Mouse (Mus musculus) layer of hippocampus, adult 9-11 months (tissue): ENCODE measurements at regions not wholly inside any gene's neighbourhood (a gene's known extent, or its start where the extent isn't known, plus 50 kb on each side); places are given as distances from the start of the nearest gene placed in this dataset.
"Not testable (repeated sequence)": the region's sequence is repeated elsewhere in the genome, so short reads cannot be mapped to it uniquely, and the experiment has no call there.

Experiments
- DNase-seq: peaks from one replicate; pipeline ENCODE4 v3.0.0; 2022

DNA sequence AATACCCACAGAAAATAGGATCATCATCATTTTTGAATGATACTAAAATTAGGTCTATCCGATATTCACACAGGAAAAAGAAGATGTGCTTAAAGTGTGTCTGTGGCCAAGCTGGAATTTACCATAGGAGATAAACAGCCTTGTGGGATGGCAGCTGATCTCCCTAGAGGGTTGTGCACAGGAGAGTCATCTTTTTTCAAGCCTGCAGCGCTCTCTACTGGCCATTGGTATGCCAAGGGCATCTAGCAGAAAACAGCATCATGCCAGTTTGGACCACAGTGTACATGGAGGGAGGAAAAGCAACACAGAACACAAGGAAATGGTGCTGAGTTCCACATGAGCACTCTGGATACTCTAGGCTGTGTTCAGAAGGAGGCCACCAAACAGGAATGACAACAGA is 74.1 kb upstream of the Diaph3 start:
- DNase-seq = peak; percentile 77

DNA sequence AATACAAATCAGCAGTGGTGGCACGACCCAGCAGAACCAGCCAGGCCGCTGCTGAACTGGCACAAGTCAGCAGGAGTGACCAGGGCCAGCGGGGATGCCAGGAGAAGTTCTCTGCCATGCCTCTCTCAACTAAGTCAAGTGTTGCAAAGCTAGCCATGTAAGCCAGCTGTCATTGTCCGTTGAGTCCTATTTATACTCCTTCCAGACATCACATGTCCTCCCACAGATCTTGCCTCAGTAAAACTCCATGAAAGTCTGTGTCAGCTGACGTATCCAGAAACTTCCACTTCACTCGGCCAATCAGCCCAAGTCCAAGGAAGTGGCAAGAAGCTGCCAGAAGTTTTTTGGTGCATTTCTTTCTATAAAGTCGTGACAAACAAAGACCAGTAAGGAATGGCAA is 76.0 kb upstream of the Diaph3 start:
- no peak for DNase-seq

DNA sequence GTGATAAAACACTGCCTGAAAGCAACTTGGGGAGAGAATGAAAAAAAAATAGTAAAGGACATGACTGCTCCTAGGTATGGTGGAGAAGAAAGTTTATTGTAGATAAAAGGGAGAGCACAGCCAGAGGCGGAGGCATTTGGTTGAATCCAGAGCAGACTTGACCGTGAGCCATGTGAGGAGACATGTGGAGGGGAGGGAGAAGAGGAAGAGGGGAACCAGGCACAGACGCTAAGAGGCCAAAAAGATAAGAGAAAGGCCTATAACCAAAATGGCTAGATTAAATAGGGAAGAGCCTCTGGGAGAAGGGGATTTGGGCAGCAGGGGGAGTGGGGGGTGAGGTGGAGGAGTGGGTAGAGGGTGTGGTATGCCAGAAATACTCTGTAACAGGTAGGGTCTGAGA is 78.9 kb upstream of the Diaph3 start:
- DNase-seq = no peak

DNA sequence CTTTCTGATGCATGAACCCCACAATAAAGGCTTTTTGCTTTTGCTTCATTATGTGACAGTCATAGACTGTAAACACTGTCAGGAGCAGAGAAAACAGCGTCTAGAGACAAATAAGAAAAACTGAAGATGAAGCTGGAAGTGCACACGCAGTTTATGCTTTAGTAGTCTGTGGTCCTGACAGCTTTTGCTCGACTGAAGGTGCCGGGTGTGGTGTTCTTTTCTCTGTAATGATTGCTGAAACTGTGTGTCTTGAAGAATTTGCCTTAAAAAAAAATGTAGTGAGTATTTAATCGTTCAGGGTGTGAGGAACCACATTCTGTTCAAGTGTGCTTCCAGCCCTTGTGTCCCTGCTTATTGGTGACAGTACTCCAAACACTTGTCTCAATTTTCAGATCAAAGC is 83.8 kb upstream of the Diaph3 start:
- DNase-seq = no peak

DNA sequence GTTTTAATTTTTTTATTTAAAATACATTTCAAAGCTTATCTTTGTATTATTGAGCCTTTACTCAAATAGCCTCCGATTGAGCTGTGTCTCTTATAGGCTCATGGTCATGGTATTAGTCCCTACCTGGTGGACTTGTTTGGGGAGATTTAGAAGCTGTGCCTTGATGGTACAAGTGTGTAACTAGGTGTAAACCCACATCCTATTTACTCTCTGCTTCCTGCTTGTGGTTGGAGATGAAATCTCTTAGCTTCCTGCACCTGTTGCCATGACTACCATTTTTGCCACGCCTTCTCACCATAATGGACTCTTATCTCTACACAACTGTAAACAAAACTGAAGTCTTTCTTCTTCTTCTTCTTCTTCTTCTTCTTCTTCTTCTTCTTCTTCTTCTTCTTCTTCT is 108.2 kb upstream of the Diaph3 start:
- no peak for DNase-seq

DNA sequence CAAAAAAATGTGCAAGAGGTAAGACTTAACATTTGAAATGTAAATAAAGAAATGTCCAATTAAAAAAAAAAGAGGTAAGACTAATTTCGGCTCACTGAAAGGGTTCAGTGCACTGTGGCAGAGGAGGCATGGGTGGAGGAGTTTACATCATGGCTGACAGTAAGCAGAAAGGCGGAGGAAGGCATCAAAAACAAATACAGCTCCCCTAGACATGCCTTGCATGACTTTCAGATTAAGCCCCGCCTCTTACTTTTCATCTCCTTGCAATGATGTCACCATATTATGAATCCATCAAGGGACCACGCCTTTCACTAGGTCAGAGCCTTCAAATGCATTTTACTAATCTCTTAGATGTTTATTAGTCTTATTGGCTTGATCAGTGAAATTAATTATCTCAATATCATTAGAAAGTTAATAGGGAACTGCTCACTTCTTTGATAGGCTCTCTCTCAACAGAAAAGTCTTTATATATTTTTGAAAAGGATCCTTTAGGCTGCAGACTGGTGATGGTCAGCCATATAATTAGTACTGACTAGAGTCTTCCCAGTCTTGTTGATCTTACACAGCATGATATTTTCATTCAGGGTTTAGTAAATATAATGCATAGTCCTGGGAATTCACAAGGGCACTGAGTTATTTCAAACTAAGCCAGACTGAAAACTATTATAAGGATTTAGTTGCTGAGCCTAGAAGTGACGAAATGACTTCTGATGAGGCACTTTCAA is 114.6 kb upstream of the Diaph3 start:
- DNase-seq = no peak

DNA sequence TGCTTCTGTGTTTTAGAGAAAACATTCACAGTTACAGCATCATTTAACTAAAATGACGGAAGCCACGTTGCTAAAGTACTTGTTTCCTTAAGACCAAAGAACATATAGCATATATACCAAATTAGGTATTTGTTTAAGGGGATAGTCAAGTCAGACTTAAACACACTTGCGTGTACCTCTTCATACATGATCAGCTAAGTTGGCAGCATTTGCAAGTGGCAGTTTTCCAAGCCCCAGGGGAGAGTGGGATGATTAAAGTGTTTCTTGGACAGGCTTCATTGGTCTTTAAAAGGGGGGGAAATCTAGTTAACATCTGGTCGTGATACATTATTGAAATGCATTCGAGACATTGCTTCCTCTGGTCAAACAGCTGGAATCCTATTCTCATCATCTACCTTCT is 120.7 kb upstream of the Diaph3 start:
- no peak for DNase-seq

DNA sequence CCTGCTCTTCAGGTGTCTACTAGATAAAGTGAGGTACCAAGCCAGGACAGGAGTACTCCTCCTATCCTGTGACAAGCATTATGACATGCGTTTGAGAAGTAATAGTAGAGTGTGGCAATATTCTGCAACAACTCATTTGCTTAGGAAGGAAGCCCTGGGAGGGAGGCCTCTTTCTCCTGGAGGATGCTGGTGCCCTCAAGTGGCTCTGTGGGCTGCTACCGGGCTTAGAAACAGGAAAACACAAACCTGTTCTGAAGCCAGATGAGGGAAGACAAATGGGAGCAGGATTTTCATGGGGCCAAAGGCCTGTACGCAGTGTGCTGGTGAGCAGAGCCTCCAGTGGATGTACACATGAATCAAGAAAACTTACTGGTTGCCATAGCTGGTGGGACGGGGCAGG is 123.8 kb upstream of the Diaph3 start:
- no peak for DNase-seq

DNA sequence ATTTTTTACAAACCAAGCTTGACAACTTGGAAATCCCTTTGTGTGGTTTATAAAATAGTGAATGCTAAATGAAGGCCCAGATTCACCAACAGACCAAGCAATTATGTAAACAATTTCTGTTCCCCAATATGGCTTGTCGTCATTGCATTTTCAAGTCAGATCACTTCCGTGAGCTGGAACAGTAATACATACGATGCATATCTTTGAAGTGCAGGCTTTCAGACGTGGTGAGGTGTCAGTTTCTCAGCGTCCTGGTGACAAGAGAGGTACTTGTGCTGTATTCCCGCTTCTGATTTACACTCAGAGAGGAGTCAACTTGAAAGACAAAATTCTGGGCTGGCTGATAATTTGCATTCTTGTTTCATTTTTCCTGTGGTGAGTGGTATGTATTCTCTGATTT is 125.3 kb upstream of the Diaph3 start:
- no peak for DNase-seq

DNA sequence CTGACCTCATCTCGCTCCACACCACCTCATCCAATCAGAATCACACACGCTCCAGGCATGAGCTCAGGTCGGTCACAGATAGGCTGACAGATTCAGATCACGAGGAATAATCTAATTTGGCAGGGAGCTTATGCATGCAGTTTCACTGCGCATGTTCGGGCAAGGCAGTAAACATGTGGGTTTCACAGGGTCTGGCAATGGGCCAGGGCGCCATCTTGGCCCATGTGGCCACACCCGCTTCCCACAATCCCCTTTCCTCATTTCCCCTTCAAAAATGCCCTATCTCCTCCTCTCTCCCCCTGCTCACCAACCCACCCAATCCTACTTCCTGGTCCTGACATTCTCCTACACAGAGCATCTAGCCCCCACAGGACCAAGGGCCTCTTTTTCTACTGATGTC is 127.2 kb upstream of the Tdrd3 start:
- DNase-seq = not testable (repeated sequence)

DNA sequence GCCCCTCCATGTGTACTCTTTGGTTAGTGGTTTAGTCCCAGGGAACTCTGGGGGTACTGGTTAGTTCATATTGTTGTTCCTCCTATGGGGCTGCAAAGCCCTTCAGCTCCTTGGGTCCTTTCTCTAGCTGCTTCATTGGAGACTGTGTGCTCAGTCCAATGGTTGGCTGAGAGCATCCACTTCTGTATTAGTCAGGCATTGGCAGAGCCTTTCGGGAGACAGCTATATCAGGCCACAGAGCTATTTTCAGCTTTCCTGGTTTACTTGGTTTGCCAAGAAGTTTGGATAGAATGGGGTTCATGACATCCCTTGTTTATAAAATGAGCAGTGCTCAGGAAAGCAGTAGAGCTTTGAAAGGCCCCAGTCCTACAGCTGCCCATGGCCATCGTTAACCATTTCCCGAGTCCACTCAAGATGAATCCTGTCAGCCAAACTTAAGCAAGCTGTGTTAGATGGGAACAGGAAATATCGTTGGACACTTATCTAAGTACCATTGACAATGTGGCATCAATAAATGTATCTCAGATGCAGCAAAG is 126.7 kb upstream of the Tdrd3 start:
- DNase-seq = no peak

DNA sequence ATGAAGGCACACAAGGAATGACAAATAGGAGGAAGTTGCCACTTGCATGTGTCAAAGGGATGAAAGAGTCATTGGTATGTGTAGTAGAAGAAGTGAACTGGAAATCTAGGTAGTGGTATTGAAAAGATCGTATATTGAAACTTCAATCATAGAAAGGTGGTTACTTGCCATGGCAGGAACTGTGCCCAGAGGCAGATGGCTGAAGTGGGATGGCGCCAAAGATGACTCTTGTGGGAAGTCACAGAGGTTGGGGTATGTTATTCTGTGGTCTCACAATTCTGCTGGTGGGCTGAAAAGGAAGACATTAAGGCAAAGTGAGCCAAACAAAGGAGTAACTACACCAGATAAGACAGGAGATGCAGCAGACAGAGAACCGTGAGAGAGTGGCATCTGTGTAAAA is 121.2 kb upstream of the Tdrd3 start:
- no peak for DNase-seq

DNA sequence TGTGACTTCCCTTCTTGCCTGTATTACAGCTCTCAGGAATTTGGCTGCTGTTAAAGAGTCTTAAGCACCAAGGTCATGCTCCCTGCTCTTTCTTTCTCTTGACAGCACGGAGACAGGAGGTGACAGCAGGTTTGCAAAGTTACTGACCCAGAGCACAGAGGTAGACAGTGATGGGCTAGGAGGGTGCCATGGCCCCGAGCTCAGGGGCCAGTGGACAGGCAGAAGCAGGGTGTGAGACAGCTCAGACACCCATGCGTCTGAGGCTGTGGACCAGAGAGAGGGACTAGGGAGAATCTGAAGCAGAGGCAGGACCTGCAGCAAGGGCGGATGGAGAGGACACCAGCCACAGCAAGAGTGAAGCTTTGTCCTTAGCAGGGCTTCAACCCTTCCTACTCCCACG is 119.3 kb upstream of the Tdrd3 start:
- DNase-seq = no peak

DNA sequence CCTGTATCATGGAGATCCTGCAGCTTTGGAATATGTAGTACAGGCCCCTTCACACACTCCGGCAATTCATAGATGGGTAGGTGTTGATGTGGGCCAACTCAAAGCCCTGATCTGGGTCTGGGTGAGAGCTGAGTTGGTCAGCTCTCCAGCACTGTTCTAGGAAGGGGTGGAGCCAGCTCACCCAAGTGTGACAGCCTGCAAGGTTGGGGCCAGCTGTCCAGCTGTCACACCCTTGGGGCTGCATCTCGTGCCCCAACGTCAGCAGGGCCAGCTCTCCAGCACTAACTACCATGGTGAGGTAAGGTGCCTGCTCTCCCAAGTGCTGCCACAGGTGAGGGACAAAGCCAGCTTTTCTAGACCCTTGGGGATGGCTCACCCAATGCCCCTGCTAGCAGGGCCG is 115.6 kb upstream of the Tdrd3 start:
- DNase-seq = no peak

DNA sequence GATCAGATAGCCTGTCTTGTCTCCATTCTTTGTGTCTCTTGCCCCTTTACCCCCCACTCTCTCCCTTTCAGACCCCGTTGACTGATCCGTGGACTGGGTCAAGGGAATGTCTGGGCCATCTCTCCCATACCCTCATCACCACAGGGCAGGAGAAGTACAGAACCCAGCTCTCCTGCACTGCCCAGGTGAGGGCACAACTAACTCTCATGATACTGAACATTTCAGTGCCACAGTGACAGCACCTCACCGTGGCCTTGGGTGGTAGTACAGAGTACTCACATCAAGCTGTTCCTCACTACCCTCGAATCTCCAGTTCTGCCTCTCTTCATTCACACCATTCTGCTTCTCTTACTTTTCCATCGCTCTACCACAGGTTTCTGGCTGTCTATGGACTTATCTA is 114.9 kb upstream of the Tdrd3 start:
- no peak for DNase-seq

DNA sequence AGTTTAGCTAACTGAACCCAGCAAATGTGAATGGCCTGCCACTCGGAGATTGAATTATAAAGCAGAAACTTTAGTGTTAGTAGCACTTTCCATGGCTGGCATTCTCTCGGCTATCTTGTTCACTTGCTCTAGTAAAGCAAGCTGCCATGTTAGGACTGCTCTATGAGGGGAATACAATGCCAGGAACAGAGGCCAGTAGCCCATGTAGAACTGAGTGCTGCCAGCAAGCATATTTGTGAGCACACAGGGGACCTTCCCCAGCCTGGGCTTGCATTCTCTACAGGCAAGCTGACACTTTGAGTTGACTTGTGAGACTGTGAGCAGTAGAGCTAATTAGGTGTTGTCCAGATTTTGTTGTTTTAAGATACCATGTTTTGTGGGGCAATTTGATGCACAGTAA is 111.0 kb upstream of the Tdrd3 start:
- no peak for DNase-seq

DNA sequence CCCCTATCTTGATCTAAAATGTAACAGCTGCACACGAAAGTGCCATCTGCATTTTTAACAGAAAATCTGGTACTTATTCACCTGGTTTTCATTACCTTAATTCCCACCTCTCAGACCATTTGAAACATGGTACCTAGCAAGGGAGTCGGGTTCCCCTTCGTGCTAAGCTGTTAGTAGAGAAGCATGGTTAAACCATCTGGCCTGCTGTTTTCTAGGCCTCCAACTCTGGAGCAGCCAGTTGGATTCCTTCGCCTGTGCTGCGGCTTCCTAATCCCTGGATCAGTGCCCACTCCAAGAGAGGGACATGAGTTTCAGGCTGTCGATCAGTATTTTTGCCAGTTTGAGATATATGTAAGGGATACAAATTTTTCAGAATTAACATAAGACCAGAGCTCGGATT is 110.4 kb upstream of the Tdrd3 start:
- no peak for DNase-seq

DNA sequence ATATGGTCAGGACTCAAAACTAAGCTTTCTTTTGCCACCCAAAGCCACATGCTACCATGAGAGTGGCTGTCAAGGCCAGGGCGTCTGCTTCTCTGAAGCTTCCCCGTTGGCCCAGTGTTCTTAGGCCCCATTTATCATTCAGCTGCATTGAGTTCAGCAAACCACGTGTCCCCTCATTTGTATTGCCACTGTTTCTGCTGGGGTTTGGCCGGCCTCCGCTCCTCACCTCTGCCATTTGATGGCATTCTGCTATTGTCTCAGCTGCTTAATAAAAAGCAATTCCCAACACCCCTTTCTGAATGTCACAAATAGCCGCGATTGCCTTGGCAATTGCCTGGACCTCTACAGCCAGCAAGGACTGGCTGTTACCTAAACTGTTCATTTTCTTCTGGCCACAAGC is 108.4 kb upstream of the Tdrd3 start:
- DNase-seq = no peak

DNA sequence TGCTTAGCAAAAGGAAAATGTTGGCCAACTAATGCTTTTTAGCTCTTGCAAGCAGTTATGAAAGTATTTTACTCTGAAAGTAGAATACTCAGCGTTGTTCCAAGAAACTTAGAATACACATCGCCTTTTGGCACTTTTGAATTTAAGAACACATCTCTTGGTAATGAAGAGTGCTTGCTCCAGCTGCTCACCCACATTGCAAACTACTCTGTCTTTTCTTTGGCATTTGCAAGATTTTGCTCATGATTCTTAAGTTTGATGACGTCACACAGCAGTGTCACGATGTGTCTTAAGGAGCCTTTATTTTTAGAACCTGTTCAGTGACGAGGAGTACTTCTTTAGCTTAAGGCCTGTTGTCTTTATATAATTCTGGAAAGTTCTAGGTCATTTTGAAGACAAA is 104.1 kb upstream of the Tdrd3 start:
- DNase-seq = no peak

DNA sequence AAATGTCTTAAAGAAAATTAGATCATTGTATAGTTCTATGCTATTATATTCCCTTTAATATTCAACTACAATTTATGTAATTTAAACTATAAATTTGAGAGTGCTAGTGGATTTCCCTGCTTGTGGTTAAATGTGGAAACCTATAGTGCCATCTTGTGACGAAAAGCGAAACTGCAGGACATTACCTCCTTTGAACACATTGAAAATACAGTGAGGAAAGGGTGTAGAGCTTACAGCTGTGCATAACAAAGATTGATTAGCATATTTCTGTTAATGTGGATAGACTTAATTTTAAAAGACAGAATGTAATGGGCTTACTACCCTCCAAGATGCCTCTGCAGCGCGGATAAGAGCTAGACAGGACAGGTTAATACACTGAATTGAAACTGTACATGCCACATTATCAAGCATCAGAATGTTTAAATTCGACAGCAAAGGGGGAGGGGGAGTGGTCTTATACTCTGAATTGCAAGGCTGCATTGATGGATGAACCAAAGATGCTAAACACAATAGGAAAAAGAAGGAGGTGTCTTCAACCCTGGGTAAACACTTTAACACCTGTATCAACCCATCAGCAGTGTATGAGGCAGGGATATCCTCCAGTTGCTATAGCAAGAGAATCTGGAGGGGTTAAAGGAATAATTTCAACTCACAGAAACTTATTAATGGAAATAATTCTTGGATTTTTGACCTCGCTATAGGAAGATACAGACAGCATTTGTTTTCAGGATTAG is 101.3 kb upstream of the Tdrd3 start:
- DNase-seq = peak; percentile 44

DNA sequence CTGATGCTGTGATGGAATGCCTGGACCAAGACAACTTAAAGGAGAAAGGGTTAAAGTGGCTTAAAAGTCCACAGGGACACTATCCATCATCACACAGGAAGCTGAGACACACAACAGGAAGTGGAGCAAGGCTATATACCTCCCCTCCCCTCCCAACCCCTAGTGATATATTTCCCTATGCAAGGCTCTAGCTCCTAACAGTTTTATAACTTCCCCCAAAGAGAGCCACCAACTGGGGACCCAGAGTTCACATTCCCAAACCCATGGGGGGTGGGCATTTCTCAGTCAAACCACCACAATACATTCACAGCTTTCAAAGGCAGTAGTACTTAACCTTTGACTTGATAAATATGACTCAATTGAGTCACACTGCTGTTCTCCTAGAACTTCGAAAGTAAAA is 88.6 kb upstream of the Tdrd3 start:
- no peak for DNase-seq

DNA sequence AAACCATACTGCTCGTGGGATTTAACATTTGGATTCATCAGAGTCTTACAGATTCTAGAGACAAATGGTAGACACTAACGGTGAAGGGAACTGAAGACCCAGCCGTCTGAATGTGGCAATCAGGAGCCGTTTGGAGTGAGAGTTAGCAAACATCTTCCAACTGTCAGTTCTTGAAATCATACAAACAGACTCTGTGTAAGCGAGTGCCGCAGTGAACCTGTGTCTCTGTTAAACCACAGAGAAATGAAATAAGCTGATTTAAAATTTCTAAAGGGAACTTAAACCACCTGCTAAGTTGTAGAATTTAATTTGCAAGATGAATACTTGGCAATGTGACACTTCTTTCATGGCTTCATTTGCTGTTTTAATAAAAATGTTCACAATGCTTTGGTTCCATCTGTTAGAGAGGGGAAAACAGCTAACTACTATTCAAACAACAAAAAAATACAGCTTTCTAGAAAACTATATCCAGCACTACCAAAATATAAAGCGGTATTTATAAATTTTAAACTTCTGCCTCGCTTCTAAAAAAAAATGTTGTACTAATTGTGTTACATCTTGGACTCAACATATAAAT is 78.4 kb upstream of the Tdrd3 start:
- no peak for DNase-seq

DNA sequence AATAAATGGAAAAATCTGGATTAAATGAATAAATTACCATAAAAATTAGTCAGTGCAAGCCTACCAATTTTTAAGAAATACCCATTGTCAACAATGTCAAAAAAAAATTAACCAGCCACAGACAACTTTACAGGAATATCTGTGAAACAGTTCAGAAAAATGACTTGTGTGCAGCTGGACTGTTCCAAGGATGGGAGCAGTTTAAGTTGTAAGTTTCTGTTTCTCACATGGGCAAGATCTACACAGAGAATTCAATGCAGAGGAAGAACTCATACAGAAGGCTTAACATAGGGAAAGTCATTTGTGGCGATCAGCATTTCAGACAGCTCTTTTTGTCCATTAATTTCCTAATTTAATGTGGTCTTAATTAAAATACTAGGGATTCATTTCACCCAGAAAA is 71.9 kb upstream of the Tdrd3 start:
- no peak for DNase-seq

DNA sequence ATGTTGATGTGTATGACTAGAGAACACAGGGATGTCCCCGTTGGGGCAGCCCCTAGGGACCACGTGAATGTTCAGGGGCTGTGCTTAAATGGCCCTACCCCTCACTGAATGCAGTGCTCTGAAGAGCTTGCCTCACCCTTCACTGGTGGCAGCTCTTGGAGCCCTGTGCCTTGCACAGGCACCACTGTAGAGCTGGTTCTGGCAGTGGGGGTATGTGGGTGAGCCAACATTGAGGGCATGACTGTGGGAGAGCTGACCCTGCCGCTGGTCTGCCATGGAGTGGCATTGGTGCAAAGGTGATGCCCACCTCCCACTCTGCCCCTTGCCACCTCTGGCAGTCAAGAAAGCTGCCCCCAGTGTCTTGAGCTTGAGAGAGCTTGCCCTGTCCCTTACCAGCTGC is 69.6 kb upstream of the Tdrd3 start:
- DNase-seq = no peak
